Mouse (Mus musculus): Measurements from ENCODE around the gene Fgr. TPM values are rescaled to one million over a fixed set of nuclear protein-coding genes. Genes with fewer than 3 reads are reported as not detected.

Fgr gene
- polyA plus RNA-seq, 1 experiment from 2014 or later = 0.08 TPM

GRCm38 (mm10) chr4:132982999-132983398 is 9.1 kb downstream of the Fgr start:
- Histone ChIP-seq H3K9me3 (replicated peaks; ENCODE audit: control insufficient read depth, low read length) (no peaks in the 10 kb centered on the region), H3K4me2 (ENCODE audit: low read depth, low read length) (no peak overlapping the region), H3K27ac (replicated peaks; ENCODE audit: low read depth, low read length) (no peak overlapping the region), H3K4me1 (ENCODE audit: control insufficient read depth, insufficient read depth, low read length) (peaks cover 6% of the 10 kb centered on the region), H3K27me3 (ENCODE audit: control insufficient read depth, insufficient read depth, low read length) (no peaks in the 10 kb centered on the region), H3K9ac (replicated peaks; ENCODE audit: low read length) (no peak overlapping the region), H3K36me3 (replicated peaks; ENCODE audit: control insufficient read depth, insufficient read depth, low read depth, low read length) (no peaks in the 10 kb centered on the region), H3K4me3 (ENCODE audit: low read depth, low read length) (no peak overlapping the region)
- no peak for ATAC-seq (replicated peaks; ENCODE audit: insufficient number of reproducible peaks, low FRiP score, low TSS enrichment, low read depth)
- no peak for DNase-seq (ENCODE audit: low spot score)
- WGBS = 68% methylated on average over 6 of the region's 6 CpGs

DNA sequence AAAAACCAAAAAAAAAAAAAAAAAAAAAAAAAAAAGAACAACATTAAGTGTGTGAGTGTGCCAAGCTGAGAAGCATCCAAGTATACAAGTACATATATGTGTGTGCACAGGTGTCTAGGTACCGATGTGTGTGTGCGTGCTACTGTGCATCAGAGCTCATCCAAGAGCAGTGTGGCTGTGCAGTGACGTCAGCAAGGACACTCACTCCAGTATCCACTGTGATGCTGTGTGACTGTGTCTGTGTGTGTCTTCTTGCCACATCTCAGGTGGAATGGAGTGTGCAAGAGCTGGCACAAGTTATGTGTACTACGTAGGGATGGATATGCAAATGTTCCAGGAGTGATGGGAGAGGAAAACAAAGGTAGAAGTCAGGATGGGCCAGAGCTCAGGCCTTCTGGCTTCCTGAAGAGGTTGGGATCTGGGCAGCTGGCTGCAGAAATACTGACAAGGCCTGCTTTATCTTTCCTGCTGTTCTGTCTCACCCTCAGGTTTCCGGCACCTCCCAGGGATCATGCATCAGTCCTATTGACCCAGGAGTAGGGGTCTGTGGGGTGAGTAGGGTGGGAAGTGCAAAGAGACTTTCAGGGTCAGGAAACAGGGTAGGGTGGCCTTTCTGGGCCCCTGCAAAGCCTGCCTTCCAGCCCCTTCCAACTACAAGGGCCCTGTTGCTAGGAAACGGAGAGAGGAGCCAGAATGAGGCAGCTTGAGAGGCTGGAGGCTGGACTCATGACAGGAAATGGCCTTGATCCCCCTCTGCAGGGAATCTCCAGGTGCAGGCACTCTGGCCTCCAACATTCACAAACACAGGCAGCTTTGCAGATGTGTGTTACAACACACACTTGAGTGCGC is 10.0 kb downstream of the Fgr start:
- Histone ChIP-seq H3K4me2 (ENCODE audit: low read depth, low read length) (no peak overlapping the region), H3K4me1 (ENCODE audit: control insufficient read depth, insufficient read depth, low read length) (peaks cover 6% of the 10 kb centered on the region), H3K27ac (replicated peaks; ENCODE audit: low read depth, low read length) (peak overlapping the region; percentile 70), H3K9me3 (replicated peaks; ENCODE audit: control insufficient read depth, low read length) (no peaks in the 10 kb centered on the region), H3K27me3 (ENCODE audit: control insufficient read depth, insufficient read depth, low read length) (no peaks in the 10 kb centered on the region), H3K9ac (replicated peaks; ENCODE audit: low read length) (no peak overlapping the region; the same call in 1 of the 2 replicates), H3K36me3 (replicated peaks; ENCODE audit: control insufficient read depth, insufficient read depth, low read depth, low read length) (no peaks in the 10 kb centered on the region), H3K4me3 (ENCODE audit: low read depth, low read length) (no peak overlapping the region)
- peak; percentile 50; the same call in 1 of the 2 replicates for ATAC-seq (replicated peaks; ENCODE audit: insufficient number of reproducible peaks, low FRiP score, low TSS enrichment, low read depth)
- peak; percentile 81 for DNase-seq (ENCODE audit: low spot score)
- 45% methylated on average over 7 of the region's 7 CpGs for WGBS

- Histone ChIP-seq H3K4me3 (ENCODE audit: low read depth, low read length) (no peak overlapping the region), H3K9me3 (replicated peaks; ENCODE audit: control insufficient read depth, low read length) (no peaks in the 10 kb centered on the region), H3K4me1 (ENCODE audit: control insufficient read depth, insufficient read depth, low read length) (peaks cover 5% of the 10 kb centered on the region), H3K4me2 (ENCODE audit: low read depth, low read length) (no peak overlapping the region), H3K9ac (replicated peaks; ENCODE audit: low read length) (no peak overlapping the region), H3K27me3 (ENCODE audit: control insufficient read depth, insufficient read depth, low read length) (no peaks in the 10 kb centered on the region), H3K27ac (replicated peaks; ENCODE audit: low read depth, low read length) (no peak overlapping the region), H3K36me3 (replicated peaks; ENCODE audit: control insufficient read depth, insufficient read depth, low read depth, low read length) (no peaks in the 10 kb centered on the region)
- no peak for ATAC-seq (replicated peaks; ENCODE audit: insufficient number of reproducible peaks, low FRiP score, low TSS enrichment, low read depth)
- WGBS = 85% methylated on average over 6 of the region's 6 CpGs
- no peak for DNase-seq (ENCODE audit: low spot score)
Measured at GRCm38 (mm10) chr4:132988581-132989355, 14.9 kb downstream of the Fgr start.

DNA sequence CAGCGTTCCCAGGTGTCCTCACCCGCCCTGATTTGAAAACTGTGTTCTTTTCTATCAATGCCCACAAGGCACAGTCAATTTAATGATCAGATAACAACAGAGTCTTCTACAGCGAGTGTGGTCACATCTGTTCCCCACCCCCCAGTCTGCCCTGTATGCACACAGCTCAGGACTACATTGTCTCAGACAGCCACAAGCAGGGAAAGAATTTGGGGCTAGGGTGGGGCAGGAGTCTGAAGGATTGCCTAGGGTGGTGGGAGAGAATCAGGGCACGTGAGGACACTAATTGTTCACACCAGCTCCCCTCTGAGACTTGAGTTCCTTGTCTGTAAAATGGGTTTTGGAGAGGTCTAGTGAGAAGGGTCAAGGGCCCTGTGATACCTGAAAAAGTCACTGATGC is 19.7 kb downstream of the Fgr start:
- H3K4me2 ChIP-seq (ENCODE audit: low read depth, low read length) = no peak overlapping the region
- no peaks in the 10 kb centered on the region for H3K4me1 ChIP-seq (ENCODE audit: control insufficient read depth, insufficient read depth, low read length)
- no peak overlapping the region for H3K27ac ChIP-seq (replicated peaks; ENCODE audit: low read depth, low read length)
- H3K9me3 ChIP-seq (replicated peaks; ENCODE audit: control insufficient read depth, low read length) = no peaks in the 10 kb centered on the region
- ATAC-seq (replicated peaks; ENCODE audit: insufficient number of reproducible peaks, low FRiP score, low TSS enrichment, low read depth) (no peak), DNase-seq (ENCODE audit: low spot score) (no peak)
- H3K27me3 ChIP-seq (ENCODE audit: control insufficient read depth, insufficient read depth, low read length) = no peaks in the 10 kb centered on the region
- 48% methylated on average over 4 of the region's 4 CpGs for WGBS
- no peak overlapping the region for H3K9ac ChIP-seq (replicated peaks; ENCODE audit: low read length)
- H3K4me3 ChIP-seq (ENCODE audit: low read depth, low read length) = no peak overlapping the region
- no peaks in the 10 kb centered on the region for H3K36me3 ChIP-seq (replicated peaks; ENCODE audit: control insufficient read depth, insufficient read depth, low read depth, low read length)

DNA sequence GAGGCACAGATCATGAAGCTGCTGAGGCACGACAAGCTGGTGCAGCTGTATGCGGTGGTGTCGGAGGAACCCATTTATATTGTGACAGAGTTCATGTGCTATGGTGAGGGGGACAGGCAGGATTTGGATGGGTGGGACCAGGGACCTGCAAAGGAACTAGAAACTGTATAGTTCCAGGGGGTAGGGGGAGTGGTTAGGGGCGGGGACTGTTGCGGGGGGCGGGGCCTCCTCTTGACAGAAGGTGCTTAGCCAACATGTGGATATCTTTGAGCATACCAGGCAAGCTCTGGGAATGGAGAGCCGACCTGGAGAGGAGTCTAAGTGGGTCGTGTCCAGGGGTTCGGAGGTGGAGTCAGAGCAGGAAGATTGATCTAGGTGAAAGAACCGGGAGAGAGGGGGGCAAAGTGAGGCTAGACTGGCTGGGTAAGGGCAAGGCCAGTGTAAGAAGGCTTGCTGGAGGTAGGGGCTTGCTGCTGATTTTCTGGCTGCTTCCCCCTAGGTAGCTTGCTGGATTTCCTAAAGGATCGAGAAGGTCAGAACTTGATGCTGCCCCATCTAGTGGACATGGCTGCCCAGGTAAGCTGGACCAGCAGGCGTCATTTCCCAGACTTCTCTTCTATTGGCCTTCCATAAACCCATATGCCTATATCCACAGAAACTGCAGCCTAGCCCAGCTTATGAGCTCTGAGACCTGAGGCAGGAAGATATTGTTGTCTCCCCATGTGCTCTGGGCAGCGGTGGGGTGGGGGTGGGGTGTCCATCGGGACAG is 23.8 kb downstream of the Fgr start:
- ATAC-seq (replicated peaks; ENCODE audit: insufficient number of reproducible peaks, low FRiP score, low TSS enrichment, low read depth) (no peak), DNase-seq (ENCODE audit: low spot score) (no peak)
- WGBS = 51% methylated on average over 14 of the region's 14 CpGs
- Histone ChIP-seq H3K4me3 (ENCODE audit: low read depth, low read length) (no peak overlapping the region), H3K36me3 (replicated peaks; ENCODE audit: control insufficient read depth, insufficient read depth, low read depth, low read length) (no peaks in the 10 kb centered on the region), H3K9me3 (replicated peaks; ENCODE audit: control insufficient read depth, low read length) (no peaks in the 10 kb centered on the region), H3K27ac (replicated peaks; ENCODE audit: low read depth, low read length) (no peak overlapping the region), H3K4me2 (ENCODE audit: low read depth, low read length) (no peak overlapping the region), H3K9ac (replicated peaks; ENCODE audit: low read length) (no peak overlapping the region), H3K4me1 (ENCODE audit: control insufficient read depth, insufficient read depth, low read length) (peaks cover under 1% of the 10 kb centered on the region; the same call in 1 of the 2 replicates), H3K27me3 (ENCODE audit: control insufficient read depth, insufficient read depth, low read length) (no peaks in the 10 kb centered on the region)

GRCm38 (mm10) chr4:133002896-133003295 is 29.0 kb downstream of the Fgr start:
- ATAC-seq (replicated peaks; ENCODE audit: insufficient number of reproducible peaks, low FRiP score, low TSS enrichment, low read depth) (no peak), DNase-seq (ENCODE audit: low spot score) (no peak)
- Histone ChIP-seq H3K27me3 (ENCODE audit: control insufficient read depth, insufficient read depth, low read length) (no peaks in the 10 kb centered on the region), H3K4me2 (ENCODE audit: low read depth, low read length) (no peak overlapping the region), H3K9me3 (replicated peaks; ENCODE audit: control insufficient read depth, low read length) (no peaks in the 10 kb centered on the region), H3K4me1 (ENCODE audit: control insufficient read depth, insufficient read depth, low read length) (peaks cover 2% of the 10 kb centered on the region; the same call in 1 of the 2 replicates), H3K4me3 (ENCODE audit: low read depth, low read length) (no peak overlapping the region), H3K9ac (replicated peaks; ENCODE audit: low read length) (0 out of 2 replicates have a peak overlapping the region, but pooled peaks have one; percentile 23), H3K36me3 (replicated peaks; ENCODE audit: control insufficient read depth, insufficient read depth, low read depth, low read length) (no peaks in the 10 kb centered on the region), H3K27ac (replicated peaks; ENCODE audit: low read depth, low read length) (no peak overlapping the region)
- 52% methylated on average over 10 of the region's 10 CpGs for WGBS

DNA sequence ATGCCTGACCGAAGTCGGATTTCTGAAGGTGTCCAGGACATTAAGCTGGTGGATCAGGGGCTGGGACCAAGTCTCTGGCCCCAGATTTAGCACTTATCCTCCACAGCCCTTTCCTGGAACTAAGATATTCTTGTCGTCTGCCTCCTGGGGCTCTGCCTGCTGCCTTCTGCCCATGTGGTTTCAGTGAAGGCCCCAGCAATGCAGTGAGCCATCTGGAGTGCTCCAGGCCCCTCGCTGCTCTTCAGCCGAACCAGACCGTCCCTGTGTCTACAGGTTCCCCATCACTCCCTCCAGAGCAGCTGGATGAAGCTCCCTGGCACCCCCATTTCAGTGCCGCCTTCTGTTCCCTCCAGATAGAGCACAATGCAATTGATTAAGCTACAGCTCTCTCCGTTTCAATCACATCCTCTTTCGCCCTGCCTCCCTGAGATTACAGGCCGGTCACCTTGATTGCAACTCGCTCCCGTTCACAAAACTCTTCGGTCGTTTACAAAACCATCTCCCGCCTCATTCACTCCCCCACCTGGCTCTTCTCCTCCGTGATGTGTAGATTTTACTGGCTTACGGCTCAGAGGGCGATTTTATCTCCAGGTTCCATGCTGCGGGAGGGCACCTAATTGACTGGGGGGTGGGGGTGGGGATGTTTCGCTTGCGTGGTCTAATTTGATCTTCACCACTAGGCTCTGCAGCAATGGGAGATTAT is 29.6 kb downstream of the Fgr start:
- Histone ChIP-seq H3K9me3 (replicated peaks; ENCODE audit: control insufficient read depth, low read length) (no peaks in the 10 kb centered on the region), H3K27ac (replicated peaks; ENCODE audit: low read depth, low read length) (no peak overlapping the region), H3K27me3 (ENCODE audit: control insufficient read depth, insufficient read depth, low read length) (no peaks in the 10 kb centered on the region), H3K36me3 (replicated peaks; ENCODE audit: control insufficient read depth, insufficient read depth, low read depth, low read length) (no peaks in the 10 kb centered on the region), H3K4me1 (ENCODE audit: control insufficient read depth, insufficient read depth, low read length) (peaks cover 6% of the 10 kb centered on the region; the same call in 1 of the 2 replicates), H3K4me2 (ENCODE audit: low read depth, low read length) (no peak overlapping the region), H3K4me3 (ENCODE audit: low read depth, low read length) (no peak overlapping the region), H3K9ac (replicated peaks; ENCODE audit: low read length) (0 out of 2 replicates have a peak overlapping the region, but pooled peaks have one; percentile 4)
- WGBS = 36% methylated on average over 21 of the region's 21 CpGs
- no peak for ATAC-seq (replicated peaks; ENCODE audit: insufficient number of reproducible peaks, low FRiP score, low TSS enrichment, low read depth)
- DNase-seq (ENCODE audit: low spot score) = no peak

Measured in embryonic facial prominence, embryonic 11.5 days (tissue).